Mouse (Mus musculus) forebrain, embryonic 14.5 days (tissue): ENCODE results near the gene Zc2hc1c. TPM values are rescaled to one million over a fixed set of nuclear protein-coding genes. Genes with fewer than 3 reads are reported as not detected.

Experiments
- ATAC-seq: fragments of 200-750 bp; cut with Nextera tagmentation; 2 replicates; pipeline ENCODE4 v1.8.0; 2017; ENCODE audit warnings: mild to moderate bottlenecking, moderate library complexity
- DNase-seq: peaks from one replicate; pipeline ENCODE4 v3.0.0-alpha.2; 2015; ENCODE audit warnings: low spot score
- H3K27ac ChIP-seq: fragments of 300-500 bp; sonication (generic); 2 replicates; pipeline ENCODE4 v1.5.1; 2014; ENCODE audit warnings: low read depth, mild to moderate bottlenecking, control low read depth, low read length, moderate library complexity
- H3K27me3 ChIP-seq: fragments of 300-500 bp; sonication (generic); replicated peaks from 2 replicates; pipeline ENCODE4 v1.6.1; 2014; ENCODE audit warnings: low read length, control low read depth, mixed read lengths; ENCODE audit not compliant: control insufficient read depth, insufficient read depth
- H3K36me3 ChIP-seq: fragments of 300-500 bp; sonication (generic); 2 replicates; pipeline ENCODE4 v1.6.1; 2014; ENCODE audit warnings: low read length, control low read depth; ENCODE audit not compliant: control insufficient read depth, insufficient read depth
- H3K4me1 ChIP-seq: fragments of 300-500 bp; sonication (generic); 2 replicates; pipeline ENCODE4 v1.6.1; 2014; ENCODE audit warnings: antibody characterized with exemption, low read length, control low read depth; ENCODE audit not compliant: control insufficient read depth, insufficient read depth
- H3K4me2 ChIP-seq: fragments of 300-500 bp; sonication (generic); 2 replicates; pipeline ENCODE4 v1.6.1; 2014; ENCODE audit warnings: mild to moderate bottlenecking, control low read depth, low read length
- H3K4me3 ChIP-seq: fragments of 300-500 bp; sonication (generic); 2 replicates; pipeline ENCODE4 v1.5.1; 2014; ENCODE audit warnings: low read depth, low read length, control low read depth
- H3K9ac ChIP-seq: fragments of 300-500 bp; sonication (generic); 2 replicates; pipeline ENCODE4 v1.6.1; 2014; ENCODE audit warnings: mild to moderate bottlenecking, low read length, control low read depth, moderate library complexity
- H3K9me3 ChIP-seq: fragments of 300-500 bp; sonication (generic); replicated peaks from 2 replicates; pipeline ENCODE4 v1.6.1; 2016; ENCODE audit warnings: low read length, control low read depth, mixed read lengths; ENCODE audit not compliant: control insufficient read depth
- WGBS: fragments of 180-500 bp; shearing (Covaris S2); extraction: QIAGEN DNeasy Blood & Tissue Kit; methylation state at CpG from one replicate; pipeline ENCODE4 v1.1.7; 2014; 5-methylcytosine and 5-hydroxymethylcytosine counted together
- polyA plus RNA-seq: library from polyadenylated mRNA; unstranded; fragments of >200 nt; fragmentation: Nextera tagmentation; extraction: Ambion mirVana; gene quantifications from 2 replicates; pipeline ENCODE4 v1.2.1, GENCODE M21; 2014

The Zc2hc1c gene
- polyA plus RNA-seq: 0.95 and 1.4 TPM in 2 replicates

GRCm38 (mm10) chr12:85288486-85289156 is at the start of gene Zc2hc1c:
TSS of gene Zc2hc1c (plus strand) at chr12:85288591.
- H3K9me3 ChIP-seq: no peaks in the 10 kb centered on the region
- ATAC-seq: peak; percentile 82
- peak within 1 kb of the TSS; percentile 53 for H3K9ac ChIP-seq
- H3K4me3 ChIP-seq: peak within 1 kb of the TSS; percentile 34
- no peaks in the 10 kb centered on the region for H3K36me3 ChIP-seq
- WGBS: 1% methylated on average over 30 of the region's 31 CpGs
- peaks cover 3% of the 10 kb centered on the region; the same call in 1 of the 2 replicates for H3K4me1 ChIP-seq
- peak within 1 kb of the TSS; percentile 67 for H3K4me2 ChIP-seq
- DNase-seq: peak; percentile 93
- H3K27ac ChIP-seq: no peak within 1 kb of the TSS
- H3K27me3 ChIP-seq: no peaks in the 10 kb centered on the region

GRCm38 (mm10) chr12:85252083-85252482 is 36.3 kb upstream of the Zc2hc1c start:
- Histone ChIP-seq H3K27me3 (no peaks in the 10 kb centered on the region), H3K36me3 (peaks cover under 1% of the 10 kb centered on the region; the same call in 1 of the 2 replicates), H3K9me3 (0 out of 2 replicates have a peak, but pooled peaks cover 2% of the 10 kb centered on the region), H3K9ac (no peak overlapping the region), H3K4me3 (no peak overlapping the region), H3K27ac (no peak overlapping the region), H3K4me2 (no peak overlapping the region), H3K4me1 (no peaks in the 10 kb centered on the region)
- 90% methylated on average over 3 of the region's 3 CpGs for WGBS
- ATAC-seq (no peak), DNase-seq (no peak)

- Histone ChIP-seq H3K4me2 (no peak overlapping the region), H3K36me3 (no peaks in the 10 kb centered on the region), H3K4me3 (no peak overlapping the region), H3K27me3 (no peaks in the 10 kb centered on the region), H3K27ac (no peak overlapping the region), H3K9ac (no peak overlapping the region), H3K4me1 (no peaks in the 10 kb centered on the region), H3K9me3 (no peaks in the 10 kb centered on the region)
- 80% methylated on average over 7 of the region's 7 CpGs for WGBS
- ATAC-seq (no peak), DNase-seq (no peak)
Observed at GRCm38 (mm10) chr12:85256074-85256751, 32.2 kb upstream of the Zc2hc1c start.

GRCm38 (mm10) chr12:85257008-85257639 is 31.3 kb upstream of the Zc2hc1c start:
- Histone ChIP-seq H3K9me3 (no peaks in the 10 kb centered on the region), H3K36me3 (no peaks in the 10 kb centered on the region), H3K27me3 (no peaks in the 10 kb centered on the region), H3K4me1 (no peaks in the 10 kb centered on the region), H3K27ac (no peak overlapping the region), H3K9ac (no peak overlapping the region), H3K4me3 (no peak overlapping the region), H3K4me2 (no peak overlapping the region)
- WGBS: 87% methylated on average over 7 of the region's 7 CpGs
- ATAC-seq (no peak), DNase-seq (no peak)

- ATAC-seq (no peak), DNase-seq (peak; percentile 33)
- peaks cover 3% of the 10 kb centered on the region; the same call in 1 of the 2 replicates for H3K4me1 ChIP-seq
Observed at GRCm38 (mm10) chr12:85262489-85262888, 25.9 kb upstream of the Zc2hc1c start.

GRCm38 (mm10) chr12:85263190-85263589 is 25.2 kb upstream of the Zc2hc1c start:
- Histone ChIP-seq H3K27me3 (no peaks in the 10 kb centered on the region), H3K36me3 (no peaks in the 10 kb centered on the region), H3K9me3 (no peaks in the 10 kb centered on the region), H3K4me2 (no peak overlapping the region), H3K9ac (no peak overlapping the region), H3K4me1 (peaks cover 3% of the 10 kb centered on the region; the same call in 1 of the 2 replicates), H3K4me3 (no peak overlapping the region), H3K27ac (no peak overlapping the region)
- no peak for ATAC-seq
- WGBS: 80% methylated on average over 5 of the region's 5 CpGs
- DNase-seq: no peak

More at GRCm38 (mm10) chr12:85262489-85262888, 25.9 kb upstream of the Zc2hc1c start:
- H3K36me3 ChIP-seq: no peaks in the 10 kb centered on the region
- H3K27me3 ChIP-seq: no peaks in the 10 kb centered on the region
- no peak overlapping the region for H3K9ac ChIP-seq
- 62% methylated on average over 10 of the region's 10 CpGs for WGBS
- H3K27ac ChIP-seq: no peak overlapping the region
- no peak overlapping the region for H3K4me3 ChIP-seq
- no peaks in the 10 kb centered on the region for H3K9me3 ChIP-seq
- H3K4me2 ChIP-seq: no peak overlapping the region

- Histone ChIP-seq H3K36me3 (0 out of 2 replicates have a peak, but pooled peaks cover 7% of the 10 kb centered on the region), H3K4me2 (no peak overlapping the region), H3K4me1 (peaks cover 3% of the 10 kb centered on the region; the same call in 1 of the 2 replicates), H3K9me3 (no peaks in the 10 kb centered on the region), H3K27me3 (no peaks in the 10 kb centered on the region), H3K9ac (no peak overlapping the region), H3K27ac (no peak overlapping the region), H3K4me3 (no peak overlapping the region)
- 75% methylated on average over 8 of the region's 8 CpGs for WGBS
- DNase-seq (peak; percentile 36), ATAC-seq (peak; percentile 15; the same call in 1 of the 2 replicates)
Observed at GRCm38 (mm10) chr12:85264531-85264930, 23.9 kb upstream of the Zc2hc1c start.

- H3K4me1 ChIP-seq: peaks cover 5% of the 10 kb centered on the region; the same call in 1 of the 2 replicates
- H3K9me3 ChIP-seq: no peaks in the 10 kb centered on the region
- no peaks in the 10 kb centered on the region for H3K27me3 ChIP-seq
- no peak overlapping the region for H3K4me3 ChIP-seq
- WGBS: 64% methylated on average over 7 of the region's 7 CpGs
- no peak overlapping the region for H3K4me2 ChIP-seq
- 0 out of 2 replicates have a peak, but pooled peaks cover 7% of the 10 kb centered on the region for H3K36me3 ChIP-seq
- ATAC-seq (no peak), DNase-seq (no peak)
- no peak overlapping the region for H3K9ac ChIP-seq
- H3K27ac ChIP-seq: no peak overlapping the region
Observed at GRCm38 (mm10) chr12:85264940-85265339, 23.5 kb upstream of the Zc2hc1c start.
